Mouse (Mus musculus) heart, embryonic 10.5 days (tissue): ENCODE data around the gene Chpf. TPM values are rescaled to one million over a fixed set of nuclear protein-coding genes. Genes with fewer than 3 reads are reported as not detected.

Experiments
- DNase-seq: peaks from one replicate; pipeline ENCODE4 v3.0.0-alpha.2; 2017; ENCODE audit warnings: low spot score
- H3K27ac ChIP-seq: fragments of 300-500 bp; sonication (generic); 2 replicates; pipeline ENCODE4 v1.5.1; 2016; ENCODE audit warnings: mild to moderate bottlenecking
- H3K27me3 ChIP-seq: fragments of 300-500 bp; sonication (generic); 2 replicates; pipeline ENCODE4 v1.6.1; 2016; ENCODE audit warnings: mild to moderate bottlenecking; ENCODE audit not compliant: poor library complexity, insufficient read depth, severe bottlenecking
- H3K36me3 ChIP-seq: fragments of 300-500 bp; sonication (generic); 2 replicates; pipeline ENCODE4 v1.6.1; 2016; ENCODE audit warnings: mild to moderate bottlenecking, moderate library complexity
- H3K4me1 ChIP-seq: fragments of 300-500 bp; sonication (generic); 2 replicates; pipeline ENCODE4 v1.6.1; 2016; ENCODE audit warnings: mild to moderate bottlenecking
- H3K4me3 ChIP-seq: fragments of 300-500 bp; sonication (generic); 2 replicates; pipeline ENCODE4 v1.5.1; 2016; ENCODE audit warnings: mild to moderate bottlenecking, moderate library complexity
- H3K9me3 ChIP-seq: fragments of 300-500 bp; sonication (generic); 2 replicates; pipeline ENCODE4 v1.6.1; 2016; ENCODE audit warnings: mild to moderate bottlenecking, moderate library complexity
- WGBS: fragments of 180-500 bp; shearing (Covaris S2); methylation state at CpG from one replicate; pipeline ENCODE4 v1.1.7; 2016; 5-methylcytosine and 5-hydroxymethylcytosine counted together
- polyA plus RNA-seq: library from polyadenylated mRNA; unstranded; fragments of >200 nt; fragmentation: Nextera tagmentation; extraction: Ambion mirVana; gene quantifications from 2 replicates; pipeline ENCODE4 v1.2.1, GENCODE M21; 2016

Gene Chpf
- polyA plus RNA-seq, 1 experiment from 2014 or later, result 30.9 TPM

- Histone ChIP-seq H3K27me3 (peaks cover 91% of the 10 kb centered on the region), H3K4me3 (peak overlapping the region; percentile 60), H3K4me1 (peaks cover 84% of the 10 kb centered on the region), H3K9me3 (no peaks in the 10 kb centered on the region), H3K27ac (peak overlapping the region; percentile 70), H3K36me3 (no peaks in the 10 kb centered on the region)
- WGBS, result 4% methylated on average over 8 of the region's 8 CpGs
- DNase-seq, result no peak
These were observed 29.6 kb downstream of the Chpf start for GRCm38 (mm10) chr1:75449377-75450135.

- Histone ChIP-seq H3K9me3 (no peaks in the 10 kb centered on the region), H3K4me3 (peak overlapping the region; percentile 29; the same call in 1 of the 2 replicates), H3K27ac (peak overlapping the region; percentile 24), H3K27me3 (peaks cover 88% of the 10 kb centered on the region), H3K36me3 (no peaks in the 10 kb centered on the region), H3K4me1 (peaks cover 84% of the 10 kb centered on the region)
- WGBS, result under 1% methylated on average over 14 of the region's 14 CpGs
- no peak for DNase-seq
These were observed 30.2 kb downstream of the Chpf start for GRCm38 (mm10) chr1:75448937-75449336.

- Histone ChIP-seq H3K4me3 (peak overlapping the region; percentile 53), H3K4me1 (peaks cover 86% of the 10 kb centered on the region), H3K27ac (peak overlapping the region; percentile 81), H3K36me3 (peaks cover under 1% of the 10 kb centered on the region; the same call in 1 of the 2 replicates), H3K9me3 (no peaks in the 10 kb centered on the region), H3K27me3 (peaks cover 80% of the 10 kb centered on the region)
- no peak for DNase-seq
- 3% methylated on average over 7 of the region's 7 CpGs for WGBS
These were observed 31.1 kb downstream of the Chpf start for GRCm38 (mm10) chr1:75448052-75448431.

GRCm38 (mm10) chr1:75447265-75448051 is 31.6 kb downstream of the Chpf start:
- no peak for DNase-seq
- 7% methylated on average over 10 of the region's 10 CpGs for WGBS
- peaks cover 6% of the 10 kb centered on the region for H3K36me3 ChIP-seq
- H3K27me3 ChIP-seq, result peaks cover 80% of the 10 kb centered on the region
- no peaks in the 10 kb centered on the region for H3K9me3 ChIP-seq
- peak overlapping the region; percentile 81 for H3K27ac ChIP-seq
- H3K4me3 ChIP-seq, result peak overlapping the region; percentile 53
- peaks cover 89% of the 10 kb centered on the region for H3K4me1 ChIP-seq

GRCm38 (mm10) chr1:75446656-75447055 is 32.5 kb downstream of the Chpf start:
- Histone ChIP-seq H3K27ac (peak overlapping the region; percentile 81), H3K4me1 (peaks cover 89% of the 10 kb centered on the region), H3K9me3 (no peaks in the 10 kb centered on the region), H3K4me3 (peak overlapping the region; percentile 53), H3K36me3 (peaks cover 15% of the 10 kb centered on the region), H3K27me3 (peaks cover 75% of the 10 kb centered on the region)
- DNase-seq, result no peak
- under 1% methylated on average over 20 of the region's 20 CpGs for WGBS

GRCm38 (mm10) chr1:75445751-75446611 is 33.1 kb downstream of the Chpf start:
- peaks cover 20% of the 10 kb centered on the region for H3K36me3 ChIP-seq
- H3K9me3 ChIP-seq, result no peaks in the 10 kb centered on the region
- peaks cover 68% of the 10 kb centered on the region for H3K27me3 ChIP-seq
- peaks cover 83% of the 10 kb centered on the region for H3K4me1 ChIP-seq
- peak; percentile 90 for DNase-seq
- peak overlapping the region; percentile 81 for H3K27ac ChIP-seq
- 0% methylated on average over 22 of the region's 22 CpGs for WGBS
- peak overlapping the region; percentile 53 for H3K4me3 ChIP-seq

GRCm38 (mm10) chr1:75445141-75445701 is 33.9 kb downstream of the Chpf start:
- peak overlapping the region; percentile 81 for H3K27ac ChIP-seq
- peaks cover 60% of the 10 kb centered on the region for H3K27me3 ChIP-seq

GRCm38 (mm10) chr1:75444208-75444607 is 34.9 kb downstream of the Chpf start:
- 42% methylated on average over 3 of the region's 3 CpGs for WGBS
- no peak overlapping the region for H3K4me3 ChIP-seq
- peak overlapping the region; percentile 81; the same call in 1 of the 2 replicates for H3K27ac ChIP-seq
- peaks cover 50% of the 10 kb centered on the region for H3K27me3 ChIP-seq
- no peak for DNase-seq
- no peaks in the 10 kb centered on the region for H3K9me3 ChIP-seq
- H3K36me3 ChIP-seq, result peaks cover 29% of the 10 kb centered on the region
- peaks cover 67% of the 10 kb centered on the region for H3K4me1 ChIP-seq

More at GRCm38 (mm10) chr1:75445141-75445701, 33.9 kb downstream of the Chpf start:
- Histone ChIP-seq H3K9me3 (no peaks in the 10 kb centered on the region), H3K4me3 (peak overlapping the region; percentile 53), H3K36me3 (peaks cover 28% of the 10 kb centered on the region), H3K4me1 (peaks cover 75% of the 10 kb centered on the region)
- no peak for DNase-seq
- WGBS, result 14% methylated on average over 9 of the region's 9 CpGs

- no peak for DNase-seq
- peaks cover 66% of the 10 kb centered on the region for H3K4me1 ChIP-seq
- H3K36me3 ChIP-seq, result peaks cover 29% of the 10 kb centered on the region
- H3K27me3 ChIP-seq, result peaks cover 43% of the 10 kb centered on the region
- H3K4me3 ChIP-seq, result no peak overlapping the region
- no peak overlapping the region; the same call in 1 of the 2 replicates for H3K27ac ChIP-seq
- H3K9me3 ChIP-seq, result no peaks in the 10 kb centered on the region
- WGBS, result 43% methylated on average over 13 of the region's 13 CpGs
These were observed 35.7 kb downstream of the Chpf start for GRCm38 (mm10) chr1:75443247-75444024.

GRCm38 (mm10) chr1:75442811-75443210 is 36.3 kb downstream of the Chpf start:
- Histone ChIP-seq H3K9me3 (no peaks in the 10 kb centered on the region), H3K27ac (no peak overlapping the region), H3K27me3 (peaks cover 36% of the 10 kb centered on the region), H3K4me1 (peaks cover 62% of the 10 kb centered on the region), H3K4me3 (no peak overlapping the region), H3K36me3 (peaks cover 29% of the 10 kb centered on the region)
- WGBS, result 58% methylated on average over 8 of the region's 8 CpGs
- DNase-seq, result no peak

- 80% methylated on average over 9 of the region's 9 CpGs for WGBS
- Histone ChIP-seq H3K27me3 (peaks cover 30% of the 10 kb centered on the region), H3K27ac (no peak overlapping the region; the same call in 1 of the 2 replicates), H3K9me3 (no peaks in the 10 kb centered on the region), H3K36me3 (peaks cover 29% of the 10 kb centered on the region), H3K4me3 (no peak overlapping the region), H3K4me1 (peaks cover 62% of the 10 kb centered on the region)
- no peak for DNase-seq
These were observed 36.9 kb downstream of the Chpf start for GRCm38 (mm10) chr1:75442171-75442570.
